Mouse (Mus musculus) heart, postnatal 0 days (tissue): ENCODE measurements at regions not wholly inside any gene's neighbourhood (a gene's known extent, or its start where the extent isn't known, plus 50 kb on each side); places are given as distances from the start of the nearest gene placed in this dataset.

ENCODE experiments used
- ATAC-seq: fragments of 200-750 bp; cut with Nextera tagmentation; 2 replicates; pipeline ENCODE4 v1.8.0; 2017; ENCODE audit warnings: low read depth, moderate number of reproducible peaks, moderate library complexity; ENCODE audit not compliant: insufficient read depth
- DNase-seq: peaks from one replicate; pipeline ENCODE4 v3.0.0-alpha.2; 2016; ENCODE audit warnings: low spot score
- H3K27ac ChIP-seq: fragments of 300-500 bp; sonication (generic); 2 replicates; pipeline ENCODE4 v1.5.1; 2014; ENCODE audit warnings: low read depth, mild to moderate bottlenecking
- H3K27me3 ChIP-seq: fragments of 300-500 bp; sonication (generic); 2 replicates; pipeline ENCODE4 v1.6.1; 2014; ENCODE audit warnings: low read length, mixed read lengths; ENCODE audit not compliant: control insufficient read depth, insufficient read depth
- H3K36me3 ChIP-seq: fragments of 300-500 bp; sonication (generic); replicated peaks from 2 replicates; pipeline ENCODE4 v1.6.1; 2014; ENCODE audit warnings: low read length, mixed read lengths; ENCODE audit not compliant: control insufficient read depth, insufficient read depth
- H3K4me1 ChIP-seq: fragments of 300-500 bp; sonication (generic); 2 replicates; pipeline ENCODE4 v1.6.1; 2014; ENCODE audit warnings: antibody characterized with exemption; ENCODE audit not compliant: control insufficient read depth, insufficient read depth
- H3K4me2 ChIP-seq: fragments of 300-500 bp; sonication (generic); 2 replicates; pipeline ENCODE4 v1.6.1; 2014; ENCODE audit warnings: low read depth, mild to moderate bottlenecking, low read length, moderate library complexity
- H3K4me3 ChIP-seq: fragments of 300-500 bp; sonication (generic); 2 replicates; pipeline ENCODE4 v1.5.1; 2014; ENCODE audit warnings: low read depth, low read length
- H3K9ac ChIP-seq: fragments of 300-500 bp; sonication (generic); replicated peaks from 2 replicates; pipeline ENCODE4 v1.6.1; 2014; ENCODE audit warnings: low read depth, low read length, mixed read lengths
- H3K9me3 ChIP-seq: fragments of 300-500 bp; sonication (generic); replicated peaks from 2 replicates; pipeline ENCODE4 v1.6.1; 2016; ENCODE audit warnings: low read length; ENCODE audit not compliant: control insufficient read depth
- CTCF ChIP-seq: IDR thresholded peaks from 2 replicates; pipeline ENCODE4 v1.5.1; 2016; ENCODE audit warnings: antibody characterized with exemption, control low read depth, low read depth
- EP300 ChIP-seq: IDR thresholded peaks from 2 replicates; pipeline ENCODE4 v1.6.1; 2016; ENCODE audit warnings: antibody characterized with exemption, low read depth
- WGBS: fragments of 180-500 bp; shearing (Covaris S2); extraction: QIAGEN DNeasy Blood & Tissue Kit; methylation state at CpG from one replicate; pipeline ENCODE4 v1.1.7; 2014; 5-methylcytosine and 5-hydroxymethylcytosine counted together

- Histone ChIP-seq H3K9me3 (no peaks in the 10 kb centered on the region), H3K27me3 (no peaks in the 10 kb centered on the region), H3K4me2 (no peak overlapping the region), H3K36me3 (no peaks in the 10 kb centered on the region), H3K4me1 (no peaks in the 10 kb centered on the region), H3K27ac (no peak overlapping the region), H3K4me3 (no peak overlapping the region), H3K9ac (no peak overlapping the region)
- 91% methylated on average over 5 of the region's 5 CpGs for WGBS
- ATAC-seq (no peak), DNase-seq (no peak)
- TF ChIP-seq CTCF: no peak
- TF ChIP-seq EP300: no peak
Observed at GRCm38 (mm10) chr2:124727979-124728378, 339.9 kb upstream of the Slc24a5 start.

- WGBS: 69% methylated on average over 2 of the region's 2 CpGs
- Histone ChIP-seq H3K4me2 (no peak overlapping the region), H3K9me3 (no peaks in the 10 kb centered on the region), H3K4me1 (no peaks in the 10 kb centered on the region), H3K27me3 (no peaks in the 10 kb centered on the region), H3K4me3 (no peak overlapping the region), H3K27ac (no peak overlapping the region), H3K9ac (no peak overlapping the region), H3K36me3 (no peaks in the 10 kb centered on the region)
- no peak for DNase-seq
- no peak for ATAC-seq
- TF ChIP-seq CTCF: no peak
- TF ChIP-seq EP300: no peak
Observed at GRCm38 (mm10) chr2:124732593-124732992, 335.3 kb upstream of the Slc24a5 start.

- H3K9me3 ChIP-seq: no peaks in the 10 kb centered on the region
- TF ChIP-seq EP300 (no peak), CTCF (no peak)
- peak overlapping the region; percentile 49 for H3K27ac ChIP-seq
- 0 out of 2 replicates have a peak, but pooled peaks cover 15% of the 10 kb centered on the region for H3K4me1 ChIP-seq
- 42% methylated on average over 13 of the region's 13 CpGs for WGBS
- H3K9ac ChIP-seq: no peak overlapping the region
- ATAC-seq (no peak), DNase-seq (peak; percentile 15)
- H3K4me2 ChIP-seq: peak overlapping the region; percentile 25; the same call in 1 of the 2 replicates
- H3K4me3 ChIP-seq: no peak overlapping the region
- no peaks in the 10 kb centered on the region for H3K27me3 ChIP-seq
- H3K36me3 ChIP-seq: no peaks in the 10 kb centered on the region
Observed at GRCm38 (mm10) chr2:124740848-124741247, 327.1 kb upstream of the Slc24a5 start.

GRCm38 (mm10) chr2:124742964-124743363 is 325.0 kb upstream of the Slc24a5 start:
- ATAC-seq (peak; percentile 55), DNase-seq (peak; percentile 21)
- Histone ChIP-seq H3K36me3 (no peaks in the 10 kb centered on the region), H3K27ac (peak overlapping the region; percentile 55), H3K9ac (no peak overlapping the region), H3K9me3 (no peaks in the 10 kb centered on the region), H3K27me3 (no peaks in the 10 kb centered on the region), H3K4me1 (peaks cover 22% of the 10 kb centered on the region; the same call in 1 of the 2 replicates), H3K4me2 (no peak overlapping the region), H3K4me3 (no peak overlapping the region)
- TF ChIP-seq EP300 (no peak), CTCF (no peak)
- 37% methylated on average over 2 of the region's 2 CpGs for WGBS

- WGBS: 72% methylated on average over 2 of the region's 2 CpGs
- no peak overlapping the region for H3K4me3 ChIP-seq
- H3K27me3 ChIP-seq: no peaks in the 10 kb centered on the region
- no peak overlapping the region for H3K4me2 ChIP-seq
- no peak for DNase-seq
- peaks cover 24% of the 10 kb centered on the region; the same call in 1 of the 2 replicates for H3K4me1 ChIP-seq
- no peaks in the 10 kb centered on the region for H3K36me3 ChIP-seq
- TF ChIP-seq EP300 (no peak), CTCF (no peak)
- H3K27ac ChIP-seq: no peak overlapping the region
- no peak overlapping the region for H3K9ac ChIP-seq
- no peaks in the 10 kb centered on the region for H3K9me3 ChIP-seq
- ATAC-seq: no peak
Observed at GRCm38 (mm10) chr2:124745045-124745444, 322.9 kb upstream of the Slc24a5 start.

GRCm38 (mm10) chr2:124747119-124747518 is 320.8 kb upstream of the Slc24a5 start:
- no peaks in the 10 kb centered on the region for H3K36me3 ChIP-seq
- H3K9ac ChIP-seq: no peak overlapping the region
- H3K9me3 ChIP-seq: no peaks in the 10 kb centered on the region
- TF ChIP-seq CTCF (no peak), EP300 (no peak)
- no peak overlapping the region for H3K4me2 ChIP-seq
- H3K27ac ChIP-seq: peak overlapping the region; percentile 64; the same call in 1 of the 2 replicates
- DNase-seq (no peak), ATAC-seq (no peak)
- 68% methylated on average over 1 of the region's 1 CpGs for WGBS
- H3K4me3 ChIP-seq: no peak overlapping the region
- H3K27me3 ChIP-seq: no peaks in the 10 kb centered on the region
- H3K4me1 ChIP-seq: peaks cover 18% of the 10 kb centered on the region; the same call in 1 of the 2 replicates
